Mouse (Mus musculus) bone marrow macrophage, adult 2 months (primary cell): Measurements from ENCODE around the gene Amotl2.

Experiments used
- CTCF ChIP-seq: IDR thresholded peaks from 2 replicates; pipeline ENCODE4 v1.5.1; 2012; ENCODE audit warnings: low read depth, mild to moderate bottlenecking, low read length, moderate library complexity
- POLR2A ChIP-seq: IDR thresholded peaks from 2 replicates; pipeline ENCODE4 v1.6.1; 2012; ENCODE audit warnings: mild to moderate bottlenecking, low read depth, low read length, borderline replicate concordance

- TF ChIP-seq POLR2A, result no peak
- no peak for TF ChIP-seq CTCF
Observed at GRCm38 (mm10) chr9:102746753-102747152, 30.3 kb downstream of the Amotl2 start.
